19 mouse cellular contexts compared by ENCODE assay signal in genomic region chr9:59075632-59076031, GRCm38 (mm10).
"Had no signal": no experiment of that assay in that cellular context is flagged by ENCODE, and none has a peak within 500 bp of the region (broad histone marks: within the 10 kb centered on the region; RNA-seq: fewer than 3 reads in every experiment).

No protein-coding gene starts in this region.

- H3K4me2 ChIP-seq: lung, embryonic 14.5 days; midbrain, embryonic 12.5 days; neural tube, embryonic 13.5 days; neural tube, embryonic 15.5 days had no signal

- ATAC-seq: midbrain, embryonic 16.5 days had no signal

- H3K9ac ChIP-seq: lung, embryonic 14.5 days; midbrain, embryonic 12.5 days; neural tube, embryonic 13.5 days; neural tube, embryonic 15.5 days had no signal

- H3K36me3 ChIP-seq: midbrain, embryonic 10.5 days; midbrain, embryonic 12.5 days; neural tube, embryonic 13.5 days; neural tube, embryonic 15.5 days had no signal

- DNase-seq: lung, adult 18-20 months; lung, embryonic 14.5 days; lung, postnatal 10 days; lung, postnatal 4 days; midbrain, embryonic 14.5 days; retina, postnatal 1 day; right cerebral cortex, adult 18-20 months; right cerebral cortex, postnatal 25 days; right cerebral cortex, postnatal 4 days; spleen, adult 18-20 months; thymus, adult 18-20 months; thymus, postnatal 14 days; thymus, postnatal 36 days had no signal

- H3K4me3 ChIP-seq: midbrain, embryonic 10.5 days; midbrain, embryonic 12.5 days; myocyte; neural tube, embryonic 13.5 days; neural tube, embryonic 15.5 days had no signal

- H3K27me3 ChIP-seq: neural tube, embryonic 15.5 days had no signal

- H3K9me3 ChIP-seq: midbrain, embryonic 10.5 days; midbrain, embryonic 12.5 days; neural tube, embryonic 13.5 days; neural tube, embryonic 15.5 days had no signal

- H3K27ac ChIP-seq: midbrain, embryonic 10.5 days; midbrain, embryonic 12.5 days; neural tube, embryonic 13.5 days; neural tube, embryonic 15.5 days had no signal
